22 mouse cellular contexts compared by ENCODE assay signal in the genomic region with DNA sequence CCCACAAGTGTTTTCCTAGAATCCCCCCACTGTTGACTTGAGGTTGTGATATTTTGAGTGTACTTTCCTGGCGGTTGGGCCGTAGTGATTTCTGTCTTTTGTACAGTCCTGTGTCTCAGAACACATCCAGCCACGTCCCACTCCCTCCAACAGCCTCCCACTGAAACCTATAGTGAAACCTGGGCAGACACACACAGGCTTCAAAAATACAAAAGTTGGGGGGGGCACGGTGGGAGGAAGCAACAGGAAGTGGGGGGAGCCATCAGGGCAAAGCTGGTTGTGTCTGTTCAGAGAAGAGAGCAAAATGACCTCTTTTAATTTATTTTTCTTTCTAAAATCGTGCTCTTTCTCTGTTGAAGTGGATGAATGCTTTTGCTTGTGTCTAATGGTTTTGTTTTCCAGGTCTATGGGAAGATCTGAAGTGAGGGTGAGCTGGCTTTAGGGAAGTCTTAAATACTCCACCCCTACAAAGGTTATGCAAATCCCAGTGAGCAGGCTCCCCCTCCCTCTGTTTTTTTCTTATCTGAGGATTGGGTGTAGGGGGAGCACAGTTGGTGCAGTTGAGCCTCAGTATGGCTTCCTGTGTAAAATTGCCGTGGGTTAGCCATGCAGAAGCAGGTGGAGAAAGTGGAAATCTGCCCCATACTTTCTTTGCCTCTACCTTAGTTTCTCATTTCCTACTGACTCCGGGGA.
DNase-seq lines count a peak whose midpoint lies in the region; ATAC-seq and TF ChIP-seq lines count a peak whose summit lies in the region.
"Had no signal": no experiment of that assay in that cellular context is flagged by ENCODE, and none has a peak within 500 bp of the region (broad histone marks: within the 10 kb centered on the region; RNA-seq: fewer than 3 reads in every experiment).

No protein-coding gene starts in this region.

- H3K36me3 ChIP-seq in thymus, adult 2 months (ENCODE audit: control insufficient read depth, insufficient read depth, low read length), result no peaks in the 10 kb centered on the region
- H3K36me3 ChIP-seq: forebrain, embryonic 10.5 days; midbrain, embryonic 13.5 days had no signal

- DNase-seq in thymus, adult 2 months, result no peak
- DNase-seq in thymus, adult 18-20 months, result no peak
- DNase-seq in MEL-GATA-1-ER (ENCODE audit: extremely low read depth, low read depth), result peak; percentile 61
- DNase-seq in thymus, postnatal 4 days, result peak; percentile 58
- no peak for DNase-seq in embryo, embryonic 10 days (ENCODE audit: low spot score)
- no peak for DNase-seq in gastrocnemius, postnatal 4 days (ENCODE audit: low spot score in 2 of 2)
- DNase-seq in lung, postnatal 25 days (ENCODE audit: low spot score), result no peak
- DNase-seq: adrenal gland, postnatal 10 days; cerebellum, adult 9-10 months; embryo, embryonic 11 days; heart, adult 2 months; heart, postnatal 36 days; kidney, adult 18-20 months; liver, postnatal 0 days; lung, postnatal 4 days; right cerebral cortex, postnatal 25 days had no signal

- ATAC-seq in megakaryocyte, adult 5-6 weeks (ENCODE audit: poor library complexity, severe bottlenecking), result peak; percentile 33; the same call in 1 of the 2 replicates
- ATAC-seq: hindbrain, embryonic 16.5 days; liver, postnatal 0 days; midbrain, embryonic 13.5 days had no signal

- no peak for TF ChIP-seq POLR2A in thymus, adult 2 months (IDR thresholded peaks at IDR 0.05; ENCODE audit: control insufficient read depth, extremely low read depth, insufficient read depth, low read length, poor library complexity)

- TF ChIP-seq CTCF in thymus, adult 2 months (IDR thresholded peaks at IDR 0.05; ENCODE audit: borderline replicate concordance, control insufficient read depth, extremely low read depth, insufficient read depth, low read length, poor library complexity), result no peak

- H3K27me3 ChIP-seq in thymus, adult 2 months (ENCODE audit: control insufficient read depth, insufficient read depth, low read length), result no peaks in the 10 kb centered on the region
- H3K27me3 ChIP-seq: limb, embryonic 15.5 days; midbrain, embryonic 13.5 days had no signal

- no peak overlapping the region for H3K4me3 ChIP-seq in thymus, adult 2 months (ENCODE audit: control insufficient read depth, insufficient read depth, low read length)
- H3K4me3 ChIP-seq: forebrain, embryonic 10.5 days; heart, adult 2 months; limb, embryonic 15.5 days; midbrain, embryonic 13.5 days had no signal

- peaks cover 25% of the 10 kb centered on the region for H3K4me1 ChIP-seq in thymus, adult 2 months (replicated peaks; ENCODE audit: control insufficient read depth, insufficient read depth, low read length)

- H3K27ac ChIP-seq in thymus, adult 2 months (ENCODE audit: control insufficient read depth, insufficient read depth, low read length), result peak overlapping the region; percentile 43
- H3K27ac ChIP-seq: forebrain, embryonic 10.5 days; heart, adult 2 months; kidney, postnatal 0 days; limb, embryonic 15.5 days; midbrain, embryonic 13.5 days had no signal

- 13% methylated on average over 7 of the region's 7 CpGs for WGBS in thymus, adult 2 months

Comparison
In these comparisons a context has a peak if more than half of its experiments do, and no peak if none do; other contexts are left out.
1. DNase-seq: peak in MEL-GATA-1-ER (single experiment) and thymus, postnatal 4 days (single experiment); none in thymus, adult 2 months (single experiment), thymus, adult 18-20 months (0 of 2), embryo, embryonic 10 days (single experiment), gastrocnemius, postnatal 4 days (0 of 2) and lung, postnatal 25 days (single experiment).